Mouse (Mus musculus) spleen, adult 2 months (tissue): ENCODE results near the gene Nuak1.

Source experiments
- CTCF ChIP-seq: fragments of 200-500 bp; IDR thresholded peaks from 2 replicates; pipeline ENCODE4 v1.5.1; 2011; ENCODE audit warnings: mild to moderate bottlenecking, inconsistent platforms; ENCODE audit not compliant: insufficient read depth, insufficient read length, insufficient replicate concordance; ENCODE audit errors: extremely low read depth
- POLR2A ChIP-seq: fragments of 200-500 bp; IDR thresholded peaks from 2 replicates; pipeline ENCODE4 v1.6.1; 2011; ENCODE audit warnings: low read depth, low read length, inconsistent platforms

DNA sequence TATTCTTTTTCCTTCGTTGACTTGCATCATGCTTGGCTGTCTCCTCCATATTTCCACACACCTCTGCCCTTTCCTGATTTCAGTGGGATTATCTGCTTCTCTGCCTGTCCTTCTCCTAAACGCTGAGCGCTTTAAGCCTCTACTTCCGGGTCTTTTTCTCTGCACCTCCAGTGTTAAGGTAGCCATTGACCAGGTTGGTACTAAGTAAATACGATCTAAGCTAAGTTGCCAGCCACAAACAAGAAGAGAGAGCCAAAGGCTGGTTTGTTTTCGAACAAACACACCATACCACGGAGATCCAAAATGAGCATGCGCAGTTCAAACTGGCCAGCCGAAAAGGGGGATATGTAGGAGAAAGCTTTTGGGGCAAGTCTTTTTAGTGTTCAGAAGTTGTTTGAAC, 17.1 kb upstream of the Nuak1 start:
- TF ChIP-seq POLR2A (no peak), CTCF (no peak)
